ENCODE assay signal across 11 mouse cellular contexts in the genomic region with DNA sequence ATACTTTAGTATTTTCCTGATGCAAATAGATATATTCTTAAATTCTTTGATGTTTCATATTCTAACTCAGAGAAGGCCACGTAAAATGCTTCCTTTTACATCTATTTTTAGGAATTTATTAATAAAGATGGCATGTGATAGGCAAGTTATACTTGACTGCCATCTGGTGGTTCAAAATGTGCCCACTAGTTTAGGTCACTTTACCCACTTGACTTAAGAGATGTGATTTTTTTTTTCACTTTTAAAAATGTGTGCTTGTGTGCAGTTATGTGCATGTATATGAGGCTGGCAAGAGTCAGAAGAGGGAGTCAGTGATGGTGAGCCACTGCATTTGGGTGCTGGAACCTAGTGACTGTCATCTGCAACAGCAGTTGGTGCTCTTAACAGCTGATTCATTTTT.
A peak's percentile ranks its signal among the peaks of the same experiment; 100 is the strongest.
DNase-seq lines count a peak whose midpoint lies in the region; ATAC-seq lines count a peak whose summit lies in the region.
"Had no signal": no experiment of that assay in that cellular context is flagged by ENCODE, and none has a peak within 500 bp of the region (broad histone marks: within the 10 kb centered on the region; RNA-seq: fewer than 3 reads in every experiment).

No protein-coding gene starts in this region.

- no peaks in the 10 kb centered on the region for H3K36me3 ChIP-seq in hindbrain, embryonic 11.5 days (ENCODE audit: control insufficient read depth, insufficient read depth, low read length)
- H3K36me3 ChIP-seq in hindbrain, embryonic 13.5 days = no peaks in the 10 kb centered on the region
- no peaks in the 10 kb centered on the region for H3K36me3 ChIP-seq in midbrain, embryonic 14.5 days (ENCODE audit: control insufficient read depth, insufficient read depth, low read length)
- H3K36me3 ChIP-seq in midbrain, embryonic 11.5 days (ENCODE audit: control insufficient read depth, insufficient read depth, low read length) = no peaks in the 10 kb centered on the region
- H3K36me3 ChIP-seq: limb, embryonic 13.5 days had no signal

- 65% methylated on average over 1 of the region's 1 CpGs for WGBS in hindbrain, embryonic 11.5 days
- WGBS in hindbrain, embryonic 13.5 days = 44% methylated on average over 1 of the region's 1 CpGs
- 34% methylated on average over 1 of the region's 1 CpGs for WGBS in midbrain, embryonic 14.5 days
- WGBS in midbrain, embryonic 11.5 days = 51% methylated on average over 1 of the region's 1 CpGs

- peak; percentile 43 for DNase-seq in hindbrain, embryonic 11.5 days (ENCODE audit: low spot score)
- peak; percentile 81 for DNase-seq in midbrain, embryonic 14.5 days
- no peak for DNase-seq in midbrain, embryonic 11.5 days (ENCODE audit: low spot score, missing footprints)
- DNase-seq in fibroblast of lung, adult 2 months (ENCODE audit: low read depth) = peak; percentile 19
- DNase-seq in thymus, postnatal 25 days = no peak
- no peak for DNase-seq in testis, postnatal 14 days (ENCODE audit: low spot score)
- DNase-seq: gastrocnemius, postnatal 14 days had no signal

- no peaks in the 10 kb centered on the region for H3K9me3 ChIP-seq in hindbrain, embryonic 11.5 days (ENCODE audit: control insufficient read depth, low read length)
- no peaks in the 10 kb centered on the region for H3K9me3 ChIP-seq in hindbrain, embryonic 13.5 days
- H3K9me3 ChIP-seq in midbrain, embryonic 14.5 days (ENCODE audit: control insufficient read depth, low read length) = no peaks in the 10 kb centered on the region
- no peaks in the 10 kb centered on the region for H3K9me3 ChIP-seq in midbrain, embryonic 11.5 days (ENCODE audit: control insufficient read depth, low read length)
- H3K9me3 ChIP-seq: limb, embryonic 13.5 days had no signal

- no peak for ATAC-seq in hindbrain, embryonic 11.5 days (ENCODE audit: low FRiP score)
- ATAC-seq in hindbrain, embryonic 13.5 days (ENCODE audit: low FRiP score) = no peak
- no peak for ATAC-seq in midbrain, embryonic 14.5 days (ENCODE audit: low FRiP score, low TSS enrichment)
- ATAC-seq in midbrain, embryonic 11.5 days (ENCODE audit: low FRiP score) = no peak
- ATAC-seq: inflammation-experienced regulatory T-cells, adult 6 months had no signal

- H3K4me3 ChIP-seq in hindbrain, embryonic 11.5 days (ENCODE audit: low read depth, low read length) = no peak overlapping the region
- no peak overlapping the region for H3K4me3 ChIP-seq in hindbrain, embryonic 13.5 days
- H3K4me3 ChIP-seq in midbrain, embryonic 14.5 days (replicated peaks; ENCODE audit: low read depth, low read length) = no peak overlapping the region
- no peak overlapping the region for H3K4me3 ChIP-seq in midbrain, embryonic 11.5 days (ENCODE audit: low read depth, low read length)
- H3K4me3 ChIP-seq: limb, embryonic 13.5 days; myocyte had no signal

- no peak overlapping the region for H3K4me2 ChIP-seq in hindbrain, embryonic 11.5 days (replicated peaks; ENCODE audit: low read depth, low read length)
- H3K4me2 ChIP-seq in hindbrain, embryonic 13.5 days = no peak overlapping the region
- H3K4me2 ChIP-seq in midbrain, embryonic 14.5 days (ENCODE audit: low read length) = no peak overlapping the region
- H3K4me2 ChIP-seq in midbrain, embryonic 11.5 days = no peak overlapping the region
- H3K4me2 ChIP-seq: limb, embryonic 13.5 days had no signal

- no peaks in the 10 kb centered on the region for H3K27me3 ChIP-seq in hindbrain, embryonic 11.5 days (ENCODE audit: control insufficient read depth, insufficient read depth, low read length)
- no peaks in the 10 kb centered on the region for H3K27me3 ChIP-seq in hindbrain, embryonic 13.5 days
- H3K27me3 ChIP-seq in midbrain, embryonic 14.5 days (ENCODE audit: control insufficient read depth, insufficient read depth, low read length) = no peaks in the 10 kb centered on the region
- H3K27me3 ChIP-seq in midbrain, embryonic 11.5 days (ENCODE audit: control insufficient read depth, insufficient read depth, low read length) = no peaks in the 10 kb centered on the region
- H3K27me3 ChIP-seq: limb, embryonic 13.5 days had no signal

- no peak overlapping the region for H3K9ac ChIP-seq in hindbrain, embryonic 11.5 days (ENCODE audit: low read depth, low read length)
- no peak overlapping the region for H3K9ac ChIP-seq in hindbrain, embryonic 13.5 days
- no peak overlapping the region for H3K9ac ChIP-seq in midbrain, embryonic 14.5 days (replicated peaks; ENCODE audit: low read length)
- H3K9ac ChIP-seq in midbrain, embryonic 11.5 days (ENCODE audit: low read length) = no peak overlapping the region
- H3K9ac ChIP-seq: limb, embryonic 13.5 days had no signal

- H3K4me1 ChIP-seq in hindbrain, embryonic 11.5 days (replicated peaks; ENCODE audit: control insufficient read depth, insufficient read depth, low read length) = no peaks in the 10 kb centered on the region
- no peaks in the 10 kb centered on the region for H3K4me1 ChIP-seq in hindbrain, embryonic 13.5 days (replicated peaks)
- no peaks in the 10 kb centered on the region for H3K4me1 ChIP-seq in midbrain, embryonic 14.5 days (ENCODE audit: control insufficient read depth, insufficient read depth, low read length)
- H3K4me1 ChIP-seq in midbrain, embryonic 11.5 days (ENCODE audit: control insufficient read depth, insufficient read depth, low read length) = no peaks in the 10 kb centered on the region
- H3K4me1 ChIP-seq: limb, embryonic 13.5 days had no signal

- no peak overlapping the region for H3K27ac ChIP-seq in hindbrain, embryonic 11.5 days (ENCODE audit: low read depth, low read length)
- H3K27ac ChIP-seq in hindbrain, embryonic 13.5 days = no peak overlapping the region
- no peak overlapping the region for H3K27ac ChIP-seq in midbrain, embryonic 14.5 days (replicated peaks; ENCODE audit: low read depth, low read length)
- H3K27ac ChIP-seq in midbrain, embryonic 11.5 days (ENCODE audit: low read depth, low read length) = no peak overlapping the region
- H3K27ac ChIP-seq: limb, embryonic 13.5 days had no signal

Comparison
In these comparisons a context has a peak if more than half of its experiments do, and no peak if none do; other contexts are left out.
1. DNase-seq: peak in hindbrain, embryonic 11.5 days (single experiment), midbrain, embryonic 14.5 days (single experiment) and fibroblast of lung, adult 2 months (single experiment); none in midbrain, embryonic 11.5 days (single experiment), thymus, postnatal 25 days (single experiment) and testis, postnatal 14 days (single experiment).